Mouse (Mus musculus) liver, embryonic 14.5 days (tissue): ENCODE data around the gene Susd4.

Source experiments
- CTCF ChIP-seq: IDR thresholded peaks from 2 replicates; pipeline ENCODE4 v1.5.1; 2016; ENCODE audit warnings: antibody characterized with exemption, low read depth, control low read depth
- EP300 ChIP-seq: IDR thresholded peaks from 2 replicates; pipeline ENCODE4 v1.6.1; 2016; ENCODE audit warnings: antibody characterized with exemption, low read depth

DNA sequence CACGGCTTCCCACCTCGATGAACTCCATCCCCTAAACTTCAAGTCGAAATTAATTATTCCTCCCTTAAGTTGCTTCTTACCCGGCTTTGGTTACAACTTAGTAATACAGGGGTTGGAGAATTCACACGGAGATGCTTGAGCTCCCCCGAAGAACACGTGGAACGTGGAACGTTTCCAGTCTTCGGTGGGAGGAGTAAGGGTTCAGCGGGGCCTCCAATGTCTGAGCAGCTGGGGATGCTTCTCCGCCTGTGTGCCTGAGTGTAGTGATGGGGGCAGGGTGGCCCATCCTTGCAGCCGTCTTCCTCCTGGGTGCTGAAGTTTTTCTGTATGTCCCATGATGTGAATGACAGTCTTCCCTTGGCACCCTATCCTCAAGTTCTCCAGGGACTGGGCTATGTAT is 14.6 kb downstream of the Susd4 start:
- TF ChIP-seq EP300 (no peak), CTCF (no peak)
